15 mouse cellular contexts compared by ENCODE assay signal in genomic region chr5:74333258-74333657, GRCm38 (mm10).
"Had no signal": no experiment of that assay in that cellular context is flagged by ENCODE, and none has a peak within 500 bp of the region (broad histone marks: within the 10 kb centered on the region; RNA-seq: fewer than 3 reads in every experiment).

No protein-coding gene starts in this region.

- DNase-seq: kidney, adult 8-10 months; kidney, postnatal 10 days; kidney, postnatal 36 days; lung, adult 2 months; lung, postnatal 14 days; lung, postnatal 4 days; thymus, adult 18-20 months; thymus, postnatal 36 days had no signal

- H3K36me3 ChIP-seq: kidney, embryonic 15.5 days; liver, embryonic 15.5 days; midbrain, embryonic 12.5 days; midbrain, embryonic 15.5 days had no signal

- H3K9me3 ChIP-seq: kidney, embryonic 15.5 days; liver, embryonic 15.5 days; midbrain, embryonic 12.5 days; midbrain, embryonic 15.5 days had no signal

- H3K4me3 ChIP-seq: kidney, embryonic 15.5 days; liver, embryonic 15.5 days; midbrain, embryonic 12.5 days; midbrain, embryonic 15.5 days; myocyte had no signal

- H3K4me2 ChIP-seq: kidney, embryonic 15.5 days; liver, embryonic 11.5 days; liver, embryonic 15.5 days; midbrain, embryonic 12.5 days; midbrain, embryonic 15.5 days had no signal

- H3K27ac ChIP-seq: kidney, embryonic 15.5 days; liver, embryonic 15.5 days; midbrain, embryonic 12.5 days; midbrain, embryonic 15.5 days had no signal

- H3K9ac ChIP-seq: kidney, embryonic 15.5 days; liver, embryonic 15.5 days; midbrain, embryonic 12.5 days; midbrain, embryonic 15.5 days had no signal

- H3K27me3 ChIP-seq: kidney, embryonic 15.5 days; liver, embryonic 15.5 days; midbrain, embryonic 12.5 days had no signal

- H3K4me1 ChIP-seq: liver, embryonic 15.5 days; midbrain, embryonic 15.5 days had no signal

- ATAC-seq: intestine, postnatal 0 days; midbrain, embryonic 15.5 days had no signal
